Mouse (Mus musculus): Measurements from ENCODE around the gene 2810004N23Rik. TPM values are rescaled to one million over a fixed set of nuclear protein-coding genes. Genes with fewer than 3 reads are reported as not detected.

Gene 2810004N23Rik
- 20.2 TPM for polyA plus RNA-seq (2017; shearing (Covaris generic))

DNA sequence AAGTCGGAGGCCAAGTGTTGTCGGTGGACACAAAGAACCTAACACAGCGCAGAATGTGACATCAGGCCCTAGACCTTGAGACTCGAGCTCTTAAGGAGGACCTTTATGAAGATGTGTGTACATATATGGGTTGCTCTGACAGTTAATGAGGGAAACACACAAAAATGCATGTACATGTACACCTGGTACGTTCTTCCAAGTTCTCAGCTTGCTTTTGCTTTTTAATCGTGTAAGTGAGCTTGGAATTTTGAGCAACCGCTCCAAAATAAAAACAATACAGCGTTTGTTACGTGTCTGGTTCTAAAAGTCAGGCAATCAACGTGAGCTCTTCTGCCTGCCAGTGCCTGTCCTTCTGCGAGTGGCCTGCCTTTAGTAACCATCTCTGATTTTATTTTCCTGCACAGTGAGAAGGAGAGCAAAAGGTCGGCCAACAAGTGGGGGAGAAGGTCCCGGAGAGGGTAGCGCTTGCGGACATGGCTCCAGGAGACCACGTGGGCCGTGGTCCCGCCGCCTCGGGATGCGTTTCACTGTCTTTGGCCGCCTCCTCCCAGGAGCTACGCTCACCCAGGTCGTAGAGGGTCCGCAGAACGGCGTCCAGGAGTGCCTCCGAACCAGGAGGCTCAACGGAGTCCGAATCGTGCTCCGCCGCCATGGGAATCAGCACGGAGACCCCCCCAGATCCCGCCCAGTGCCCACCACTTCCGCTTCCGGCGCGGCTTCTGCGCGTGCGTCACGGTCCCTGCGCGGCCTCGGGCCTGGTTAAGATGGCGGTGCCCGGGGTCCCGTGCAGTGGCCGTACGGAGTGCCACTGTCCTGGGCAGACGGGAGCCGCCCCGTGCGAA is at the start of gene 2810004N23Rik, which contains the start of gene Gnpat:
TSS of gene 2810004N23Rik (minus strand) at position 800 of the 842 bp plus-strand sequence.
TSS of gene Gnpat (plus strand) at position 713 of the 842 bp plus-strand sequence.

DNA sequence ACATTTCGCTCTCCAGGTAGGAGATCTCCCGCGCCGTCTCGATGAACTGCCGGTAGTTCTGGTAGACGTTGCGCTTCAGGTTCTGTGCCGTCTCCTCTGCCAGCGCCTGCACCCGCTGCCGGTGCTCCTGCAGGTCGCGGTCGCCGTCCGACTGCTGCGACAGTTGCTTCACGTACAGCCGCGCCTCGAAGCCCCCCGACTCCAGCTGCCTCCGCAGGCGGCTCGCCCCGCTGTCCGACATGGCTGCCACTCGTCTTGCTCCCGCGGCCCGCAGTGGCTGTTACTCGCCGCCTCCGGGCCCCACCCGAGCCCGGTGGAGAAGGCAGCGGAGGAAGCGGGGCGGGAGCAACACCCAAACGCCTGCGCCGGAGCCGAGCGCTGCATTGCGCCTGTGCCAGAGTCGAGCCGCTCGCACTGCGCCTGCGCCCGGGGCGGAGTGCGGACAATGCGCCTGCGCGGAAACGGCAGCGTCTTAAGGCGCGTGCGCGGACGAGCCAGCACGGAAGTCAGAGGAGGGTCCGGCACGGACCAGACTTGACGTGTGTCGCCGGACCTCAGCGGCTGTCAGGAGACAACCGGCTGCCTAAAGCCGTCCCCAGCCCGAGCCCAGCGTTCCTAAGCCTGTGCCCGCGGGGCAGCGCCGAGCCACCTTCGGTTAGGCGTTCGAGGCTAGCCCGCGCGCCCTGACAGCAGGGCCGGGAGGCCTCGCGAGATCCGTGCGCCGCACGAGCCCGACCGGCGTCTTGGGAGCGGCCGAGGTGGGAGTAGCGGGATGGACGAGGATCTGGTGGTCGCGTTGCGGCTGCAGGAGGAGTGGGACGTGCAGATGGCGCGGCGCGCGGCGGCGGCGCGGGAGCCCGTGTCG is 34.7 kb upstream of the 2810004N23Rik start, which contains the start of the genes Exoc8 and Sprtn:
TSS of gene Exoc8 (minus strand) at position 320 of the 865 bp plus-strand sequence.
TSS of gene Sprtn (plus strand) at position 501 of the 865 bp plus-strand sequence.

DNA sequence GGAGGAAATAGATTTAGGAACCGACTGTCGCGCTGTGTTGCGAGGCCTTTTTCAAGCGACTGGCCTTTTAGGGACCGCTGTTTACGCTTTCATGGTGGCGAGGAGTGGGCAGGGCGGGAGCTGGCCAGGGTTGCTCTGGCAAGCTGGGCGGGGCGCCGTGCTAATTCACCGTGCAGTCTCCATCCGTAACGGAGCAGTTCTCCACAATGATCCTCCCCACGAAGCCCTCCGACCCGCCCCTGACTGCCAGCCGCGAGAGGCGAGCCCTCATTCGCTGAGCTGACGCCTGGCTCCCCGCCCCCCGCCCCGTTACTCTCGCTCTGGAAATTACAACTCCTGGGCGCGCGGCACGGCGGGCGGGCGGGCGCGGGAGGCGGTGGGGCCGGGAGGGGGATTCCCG is 70.2 kb downstream of the 2810004N23Rik start, which contains the start of gene Trim67:
TSS of gene Trim67 (plus strand) at position 385 of the 400 bp plus-strand sequence.

Other genes with a start within 250 kb of the 2810004N23Rik start
- gene 2310022B05Rik, start 199.8 kb downstream of the 2810004N23Rik start, polyA plus RNA-seq (2017; shearing (Covaris generic)): 4.8 TPM
- 89.1 TPM for gene Ttc13, start 141.1 kb downstream of the 2810004N23Rik start, polyA plus RNA-seq (2017; shearing (Covaris generic))
- gene Arv1, start 141.0 kb downstream of the 2810004N23Rik start, polyA plus RNA-seq (2017; shearing (Covaris generic)): 21.6 TPM
- 0.96 TPM for gene Fam89a, start 111.3 kb downstream of the 2810004N23Rik start, polyA plus RNA-seq (2017; shearing (Covaris generic))
- not detected for gene Trim67, start 70.0 kb downstream of the 2810004N23Rik start, polyA plus RNA-seq (2017; shearing (Covaris generic))
- 68.3 TPM for gene Gnpat, start 87 bp downstream of the 2810004N23Rik start, polyA plus RNA-seq (2017; shearing (Covaris generic))
- gene Exoc8, start 34.6 kb upstream of the 2810004N23Rik start, polyA plus RNA-seq (2017; shearing (Covaris generic)): 8.8 TPM
- gene Sprtn, start 34.8 kb upstream of the 2810004N23Rik start, polyA plus RNA-seq (2017; shearing (Covaris generic)): 5.5 TPM
- gene Egln1, start 86.2 kb upstream of the 2810004N23Rik start, polyA plus RNA-seq (2017; shearing (Covaris generic)): 43.4 TPM
- gene Tsnax, start 149.9 kb upstream of the 2810004N23Rik start, polyA plus RNA-seq (2017; shearing (Covaris generic)): 88.1 TPM
- gene Disc1, start 191.1 kb upstream of the 2810004N23Rik start, polyA plus RNA-seq (2017; shearing (Covaris generic)): 0.49 TPM

Data from naive thymus-derived CD4-positive, alpha-beta T cell, adult 5 months (primary cell).